Mouse (Mus musculus): ENCODE results near the gene Fubp1.
A peak's percentile ranks its signal among the peaks of the same experiment; 100 is the strongest.

Gene Fubp1

DNA sequence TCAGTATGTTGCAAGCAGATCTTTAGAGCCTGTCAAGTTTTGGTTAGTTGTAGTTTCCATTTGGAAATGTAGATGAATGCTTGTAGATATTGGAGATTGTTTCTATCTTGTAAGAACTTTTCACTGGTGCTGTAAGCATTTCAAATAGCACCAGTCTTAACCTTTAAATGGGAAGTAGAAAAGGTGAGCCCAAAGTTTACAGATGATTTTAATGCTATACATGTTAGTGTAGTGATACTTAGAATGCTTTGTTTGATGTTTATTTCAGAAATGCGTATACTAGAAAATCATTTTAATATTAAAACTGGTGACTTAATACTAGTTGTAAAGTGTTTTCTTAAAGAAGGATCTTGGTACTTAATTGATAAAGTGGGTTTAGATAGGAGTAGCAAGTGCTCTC, 25.6 kb downstream of the Fubp1 start:
- no peak for DNase-seq (ENCODE audit: low spot score)

DNA sequence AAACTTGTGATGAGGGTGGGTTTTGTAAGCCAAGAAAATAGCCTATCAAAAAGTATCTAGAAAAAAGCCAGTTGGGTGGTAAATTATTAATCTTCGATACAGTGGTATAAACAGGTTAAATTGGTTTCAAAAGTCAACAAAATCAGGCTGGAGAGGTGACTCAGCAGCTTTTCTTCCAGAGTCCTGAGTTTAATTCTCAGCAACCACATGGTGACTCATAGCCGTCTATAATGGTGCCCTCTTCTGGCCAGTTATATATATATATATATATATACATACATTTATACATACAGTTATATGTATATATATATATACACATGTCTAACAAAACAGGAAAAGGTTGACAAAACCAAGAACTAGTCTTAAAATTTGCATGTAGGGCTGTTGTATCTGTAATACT, 28.6 kb downstream of the Fubp1 start:
- no peak for DNase-seq (ENCODE audit: low spot score)

DNA sequence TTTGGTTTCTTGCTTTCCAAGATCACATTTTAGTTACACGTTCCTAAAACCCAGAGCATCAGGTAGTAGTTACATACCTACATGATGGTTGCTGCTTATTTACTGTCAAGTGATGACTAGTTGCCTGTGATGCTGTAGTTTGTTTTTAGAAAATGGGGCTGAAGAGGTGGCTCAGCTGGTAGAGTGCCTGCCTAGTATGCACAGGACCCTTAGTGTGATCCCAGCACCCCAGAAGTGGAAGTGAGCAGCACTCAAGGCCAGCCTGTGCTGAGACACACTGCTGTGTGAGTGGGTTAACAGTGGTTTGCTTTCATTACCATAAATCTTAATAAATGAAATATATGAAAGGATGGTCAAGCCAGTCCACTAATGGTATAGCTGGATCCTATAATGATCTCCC, 29.4 kb downstream of the Fubp1 start:
- DNase-seq (ENCODE audit: low spot score) = no peak

DNA sequence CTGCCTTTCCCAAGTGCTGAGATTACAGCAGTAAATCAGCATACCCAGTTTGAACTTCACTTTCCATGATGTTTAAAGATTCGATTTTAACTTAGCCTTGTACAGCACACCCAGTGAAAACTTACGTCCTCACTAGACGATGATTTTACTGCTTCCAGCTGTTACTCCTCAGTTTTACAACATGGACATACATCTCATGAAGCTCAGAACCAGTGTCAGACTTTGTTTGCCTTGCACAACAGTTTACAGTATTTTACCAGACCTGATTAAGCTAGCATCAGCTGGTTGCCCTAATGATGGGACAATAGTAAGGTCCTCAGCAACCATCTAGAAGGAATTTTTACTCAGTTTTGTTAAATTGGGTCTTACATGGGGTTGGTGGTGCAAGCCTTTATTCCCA, 30.9 kb downstream of the Fubp1 start:
- no peak for DNase-seq (ENCODE audit: low spot score)

DNA sequence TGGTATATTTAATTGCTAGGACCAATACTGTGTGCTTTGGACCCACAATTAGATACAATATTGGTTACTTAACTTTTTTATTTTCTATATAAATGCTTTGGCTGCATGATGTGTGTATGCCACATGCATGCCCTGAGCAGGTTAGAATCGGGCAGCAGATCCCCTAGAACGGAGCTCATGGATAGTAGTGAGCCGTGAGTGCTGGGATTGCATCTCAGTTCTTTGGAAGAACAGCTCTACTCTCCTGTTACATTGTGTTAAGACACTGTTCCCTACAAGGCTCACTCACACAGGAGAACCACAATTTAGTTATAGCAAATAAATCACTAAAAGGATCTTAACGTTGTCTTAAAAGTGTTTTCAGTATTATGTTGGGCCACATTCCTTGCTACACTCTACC, 33.1 kb downstream of the Fubp1 start:
- DNase-seq (ENCODE audit: low spot score) = no peak

- peak; percentile 37 for DNase-seq (ENCODE audit: low spot score)
Measured at GRCm38 (mm10) chr3:152245273-152245910, 35.2 kb downstream of the Fubp1 start.

DNA sequence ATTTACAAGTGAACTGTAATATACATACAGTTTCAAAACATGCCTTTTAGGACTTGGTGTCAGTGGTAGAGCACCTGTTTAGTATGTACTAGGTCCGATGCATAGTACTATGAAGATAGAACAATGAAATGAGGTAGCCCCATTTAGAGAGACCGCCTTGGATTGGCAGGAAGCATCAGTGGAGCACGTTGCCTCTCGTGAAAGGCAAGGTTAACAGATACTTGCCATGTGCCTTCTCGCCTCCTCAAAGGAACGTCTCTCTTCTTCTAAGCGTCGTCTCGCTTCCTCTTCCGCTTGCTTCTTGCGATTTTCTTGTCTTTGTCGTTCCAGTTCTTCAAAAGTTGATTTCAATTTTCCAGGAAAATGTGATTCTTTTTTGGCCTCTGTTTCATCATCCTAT, 37.5 kb downstream of the Fubp1 start:
- no peak for DNase-seq (ENCODE audit: low spot score)

GRCm38 (mm10) chr3:152250487-152250886, 40.3 kb downstream of the Fubp1 start:
- no peak for DNase-seq (ENCODE audit: low spot score)

DNA sequence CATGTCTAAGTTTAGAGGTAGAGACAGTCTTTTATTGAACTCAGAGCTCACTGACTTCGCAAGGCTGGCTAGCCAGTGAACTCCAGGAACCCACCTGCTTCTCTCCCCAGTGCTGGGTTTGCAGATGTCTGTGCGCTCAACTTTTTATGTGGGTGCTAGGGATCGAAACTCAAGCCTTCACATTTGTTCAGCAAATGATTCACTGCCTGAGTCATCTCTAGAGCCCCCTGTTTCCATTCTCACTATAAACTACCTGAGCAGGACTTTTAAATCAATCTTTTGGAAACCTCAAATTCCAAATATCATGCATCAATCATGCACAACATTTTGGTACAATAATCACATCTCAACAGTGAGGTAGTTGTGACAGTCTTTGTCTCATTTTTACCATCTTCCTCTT, 47.3 kb downstream of the Fubp1 start:
- no peak for DNase-seq (ENCODE audit: low spot score)

- peak; percentile 88 for DNase-seq (ENCODE audit: low spot score)
Measured at GRCm38 (mm10) chr3:152259409-152259808, 49.2 kb downstream of the Fubp1 start.

DNA sequence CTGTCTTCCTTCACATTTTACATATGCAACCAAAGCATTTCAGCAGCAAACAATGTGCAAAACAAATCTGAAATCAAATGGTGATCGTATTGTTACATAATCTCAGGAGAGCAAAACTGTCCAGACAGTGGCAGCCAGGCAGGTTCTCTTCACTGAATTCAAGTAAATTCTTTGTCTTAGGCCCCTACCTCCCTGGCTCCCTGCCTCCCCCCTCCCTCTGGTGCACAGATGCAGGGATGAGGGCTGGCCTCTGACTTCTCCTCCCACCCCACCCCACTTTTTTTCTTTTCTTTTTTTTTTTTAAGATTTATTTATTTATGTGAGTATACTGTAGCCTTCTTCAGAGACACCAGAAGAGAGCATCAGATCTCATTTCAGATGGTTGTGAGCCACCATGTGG, 50.1 kb downstream of the Fubp1 start:
- no peak for DNase-seq (ENCODE audit: low spot score)

GRCm38 (mm10) chr3:152261436-152261835, 51.2 kb downstream of the Fubp1 start:
- DNase-seq (ENCODE audit: low spot score) = no peak

DNA sequence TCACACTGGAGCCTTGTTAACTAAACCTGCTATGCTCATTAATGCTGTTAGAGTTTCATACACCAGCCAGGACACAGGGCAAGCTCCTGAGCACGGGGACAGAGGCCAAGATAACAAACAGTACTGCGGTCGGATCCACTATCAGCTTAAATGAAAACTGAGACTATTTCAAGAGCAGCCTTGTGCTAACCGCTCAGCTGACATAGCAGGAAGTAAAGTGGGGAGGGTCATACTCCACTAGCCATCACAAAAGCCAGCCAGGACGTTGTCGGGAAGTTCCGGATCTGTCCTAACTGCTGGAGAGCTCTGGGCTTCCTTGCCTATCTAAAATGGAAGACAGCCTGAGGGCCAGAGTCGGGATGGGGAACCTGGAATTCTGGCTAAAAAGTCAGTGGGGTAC, 51.7 kb downstream of the Fubp1 start:
- no peak for DNase-seq (ENCODE audit: low spot score)

GRCm38 (mm10) chr3:152264374-152264773, 54.2 kb downstream of the Fubp1 start:
- DNase-seq (ENCODE audit: low spot score) = no peak

GRCm38 (mm10) chr3:152264830-152265229, 54.6 kb downstream of the Fubp1 start:
- no peak for DNase-seq (ENCODE audit: low spot score)

DNA sequence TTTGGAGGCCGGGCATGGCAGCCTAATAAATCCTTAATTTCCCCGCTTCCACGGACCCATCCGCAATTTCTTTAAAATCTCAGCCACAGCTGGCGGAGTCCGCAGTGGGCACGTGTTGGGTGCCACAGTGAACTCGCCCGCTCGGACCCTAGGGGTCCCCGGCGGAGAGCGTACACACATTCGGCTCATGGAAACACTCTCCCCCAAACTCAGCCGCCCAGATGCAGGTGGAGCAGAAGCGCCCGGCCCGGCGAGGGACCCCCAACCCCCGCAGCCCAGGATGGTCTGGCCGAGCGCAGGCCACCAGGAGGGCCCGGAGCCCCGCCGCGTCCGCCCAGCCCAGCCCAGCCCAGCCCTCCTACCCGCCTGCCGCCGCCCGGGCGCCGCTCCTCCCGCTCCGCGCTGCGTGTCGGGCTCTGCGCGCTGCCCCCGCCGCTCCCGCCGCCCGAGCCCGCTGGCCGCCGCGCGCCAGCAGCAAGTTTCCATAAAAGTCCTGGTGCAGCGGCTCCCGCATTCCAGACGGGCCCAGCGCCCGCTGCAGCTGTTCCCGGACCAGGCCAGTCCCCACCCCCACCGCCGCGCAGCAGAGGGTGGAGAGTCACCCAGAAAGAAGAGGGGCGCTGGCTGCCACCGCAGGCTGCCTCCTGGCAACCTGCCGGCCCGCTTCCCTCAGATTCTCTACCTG, 55.3 kb downstream of the Fubp1 start:
- DNase-seq (ENCODE audit: low spot score) = no peak

DNA sequence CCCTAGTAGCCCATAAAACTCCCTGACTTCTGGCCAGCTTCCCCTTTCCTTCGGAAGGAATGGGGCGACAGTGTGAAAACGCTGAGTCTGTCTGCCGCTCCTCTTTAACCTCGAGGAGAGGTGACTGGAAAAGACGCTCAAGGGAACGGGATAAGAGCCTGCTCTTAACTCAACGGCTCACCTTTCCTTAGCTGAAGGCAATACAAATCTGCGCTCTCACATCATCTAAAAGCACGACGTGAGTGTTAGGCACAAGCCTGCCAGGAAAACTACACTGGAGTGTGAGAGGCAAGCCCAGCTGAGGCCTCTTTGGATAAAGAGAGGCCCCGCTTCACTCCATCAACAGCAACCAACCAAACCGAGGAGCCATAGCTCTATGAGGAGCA, 55.8 kb downstream of the Fubp1 start, which contains the start of gene Nexn:
Gene Nexn, minus strand, starts transcription at position 315 of the 386 bp plus-strand sequence.
- no peak for DNase-seq (ENCODE audit: low spot score)

GRCm38 (mm10) chr3:152268099-152268498, 57.9 kb downstream of the Fubp1 start:
- DNase-seq (ENCODE audit: low spot score) = no peak

GRCm38 (mm10) chr3:152271071-152271710, 61.0 kb downstream of the Fubp1 start:
- DNase-seq (ENCODE audit: low spot score) = no peak

DNA sequence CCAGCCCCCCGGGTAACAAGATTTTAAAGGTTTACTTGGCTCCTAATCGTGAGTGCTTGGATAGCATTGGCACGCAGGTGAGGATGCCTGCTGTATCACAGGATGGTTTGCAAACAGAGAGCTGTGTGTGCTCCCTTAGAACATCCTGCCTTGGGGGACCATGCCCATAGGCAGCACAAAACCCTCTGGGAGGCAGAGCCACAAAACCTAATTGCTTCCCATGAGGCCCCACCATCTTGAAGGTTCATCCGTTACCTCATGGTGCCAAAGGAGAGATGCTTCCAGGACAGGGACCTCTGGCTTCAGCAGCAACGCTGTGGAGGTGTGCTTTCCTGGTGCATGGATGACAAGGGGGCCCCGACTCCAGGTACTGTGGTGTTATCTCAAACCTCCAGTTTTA, 61.7 kb downstream of the Fubp1 start:
- DNase-seq (ENCODE audit: low spot score) = no peak

DNA sequence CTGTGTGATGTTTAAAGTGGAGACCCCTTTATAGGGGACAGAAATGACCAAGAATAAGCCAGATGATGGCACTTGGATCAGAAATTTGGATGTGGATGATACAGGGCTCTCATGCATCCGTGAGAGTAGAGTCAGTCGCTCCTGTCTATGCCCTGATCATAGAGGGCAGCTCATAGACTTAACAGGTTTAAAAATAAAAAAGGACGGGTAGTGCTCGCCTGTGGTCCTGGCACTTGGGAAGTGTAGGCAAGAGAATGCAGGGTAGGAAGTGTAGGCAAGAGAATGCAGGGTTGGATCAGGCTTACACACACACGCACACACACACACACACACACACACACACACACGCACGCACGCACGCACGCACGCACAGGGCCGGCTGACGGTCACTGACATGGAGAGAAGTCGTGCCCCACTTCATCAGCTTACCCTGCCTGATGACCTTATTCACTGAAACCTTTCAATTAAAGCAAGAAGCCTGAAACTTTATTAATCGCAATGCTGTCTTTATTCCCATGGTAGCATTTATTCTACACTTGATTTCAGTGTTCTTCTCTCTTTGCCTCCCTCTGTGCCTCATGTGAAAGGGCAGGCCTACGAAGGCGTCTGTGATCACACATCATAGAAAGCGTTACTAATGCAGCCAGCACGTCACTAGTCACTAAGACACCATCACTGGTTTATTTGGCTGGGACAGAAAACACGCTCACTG, 62.9 kb downstream of the Fubp1 start:
- DNase-seq (ENCODE audit: low spot score) = no peak

DNA sequence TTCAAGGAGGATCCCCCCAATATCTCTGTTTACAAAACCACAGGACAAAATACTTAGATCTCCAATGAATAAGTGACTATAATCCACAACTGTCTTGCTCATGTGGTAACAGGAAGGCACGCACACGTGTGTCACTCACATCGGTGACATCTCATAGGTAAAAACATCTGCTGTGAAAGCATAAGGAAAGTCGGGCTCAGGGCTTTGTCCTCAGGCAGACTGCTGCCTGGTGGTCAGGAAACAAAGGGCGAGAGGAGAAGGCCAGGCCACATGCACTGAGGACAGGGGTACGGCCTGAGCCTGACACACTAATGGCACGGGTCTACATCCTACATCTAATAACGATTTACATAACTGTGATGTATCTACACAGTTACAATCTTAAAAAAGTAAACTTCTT, 64.8 kb downstream of the Fubp1 start:
- DNase-seq (ENCODE audit: low spot score) = no peak

DNA sequence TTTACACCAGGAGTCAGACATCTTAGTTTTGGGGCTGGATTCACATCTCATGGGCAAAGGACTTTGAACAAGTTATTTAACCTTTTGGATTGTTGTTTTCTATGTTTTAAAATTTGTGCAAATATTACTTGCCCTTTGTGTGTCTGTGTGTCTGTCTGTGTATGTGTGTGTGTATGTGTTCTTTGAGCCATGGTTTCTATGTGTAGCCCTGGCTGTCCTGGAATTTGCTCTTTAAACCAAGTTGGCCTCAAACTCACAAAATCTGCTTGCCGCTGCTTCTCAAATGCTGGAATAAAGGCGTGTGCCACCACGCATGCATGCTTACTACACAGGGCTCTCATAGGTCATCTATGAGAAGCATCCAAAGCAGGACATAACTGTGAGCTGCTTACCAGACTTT, 66.7 kb downstream of the Fubp1 start:
- DNase-seq (ENCODE audit: low spot score) = no peak
